Mouse (Mus musculus) forebrain, embryonic 16.5 days (tissue): ENCODE results near the gene Pced1b. TPM values are rescaled to one million over a fixed set of nuclear protein-coding genes. Genes with fewer than 3 reads are reported as not detected.
A peak's percentile ranks its signal among the peaks of the same experiment; 100 is the strongest.
"Not testable (repeated sequence)": the region's sequence is repeated elsewhere in the genome, so short reads cannot be mapped to it uniquely, and the experiment has no call there.

Experiments
- ATAC-seq: fragments of 200-750 bp; cut with Nextera tagmentation; 2 replicates; pipeline ENCODE4 v1.8.0; 2017; ENCODE audit warnings: mild to moderate bottlenecking, moderate library complexity
- H3K27ac ChIP-seq: fragments of 300-500 bp; sonication (generic); 2 replicates; pipeline ENCODE4 v1.5.1; 2014; ENCODE audit warnings: low read length, control low read depth
- H3K27me3 ChIP-seq: fragments of 300-500 bp; sonication (generic); replicated peaks from 2 replicates; pipeline ENCODE4 v1.6.1; 2014; ENCODE audit warnings: low read length; ENCODE audit not compliant: control insufficient read depth, insufficient read depth
- H3K36me3 ChIP-seq: fragments of 300-500 bp; sonication (generic); 2 replicates; pipeline ENCODE4 v1.6.1; 2014; ENCODE audit not compliant: control insufficient read depth, insufficient read depth
- H3K4me1 ChIP-seq: fragments of 300-500 bp; sonication (generic); replicated peaks from 2 replicates; pipeline ENCODE4 v1.6.1; 2014; ENCODE audit warnings: low read length; ENCODE audit not compliant: control insufficient read depth, insufficient read depth
- H3K4me2 ChIP-seq: fragments of 300-500 bp; sonication (generic); 2 replicates; pipeline ENCODE4 v1.6.1; 2014; ENCODE audit warnings: mild to moderate bottlenecking, low read length, control low read depth
- H3K4me3 ChIP-seq: fragments of 300-500 bp; sonication (generic); replicated peaks from 2 replicates; pipeline ENCODE4 v1.5.1; 2014; ENCODE audit warnings: mild to moderate bottlenecking, low read length, control low read depth
- H3K9ac ChIP-seq: fragments of 300-500 bp; sonication (generic); replicated peaks from 2 replicates; pipeline ENCODE4 v1.6.1; 2014; ENCODE audit warnings: low read depth, low read length, control low read depth
- H3K9me3 ChIP-seq: fragments of 300-500 bp; sonication (generic); 2 replicates; pipeline ENCODE4 v1.6.1; 2016; ENCODE audit warnings: low read length; ENCODE audit not compliant: control insufficient read depth
- WGBS: fragments of 180-500 bp; shearing (Covaris S2); extraction: QIAGEN DNeasy Blood & Tissue Kit; methylation state at CpG from one replicate; pipeline ENCODE4 v1.1.7; 2014; 5-methylcytosine and 5-hydroxymethylcytosine counted together
- polyA plus RNA-seq: library from polyadenylated mRNA; unstranded; fragments of >200 nt; fragmentation: Nextera tagmentation; extraction: Ambion mirVana; gene quantifications from 2 replicates; pipeline ENCODE4 v1.2.1, GENCODE M21; 2015

Gene Pced1b
- polyA plus RNA-seq, 1 experiment from 2014 or later: 4.3 TPM

DNA sequence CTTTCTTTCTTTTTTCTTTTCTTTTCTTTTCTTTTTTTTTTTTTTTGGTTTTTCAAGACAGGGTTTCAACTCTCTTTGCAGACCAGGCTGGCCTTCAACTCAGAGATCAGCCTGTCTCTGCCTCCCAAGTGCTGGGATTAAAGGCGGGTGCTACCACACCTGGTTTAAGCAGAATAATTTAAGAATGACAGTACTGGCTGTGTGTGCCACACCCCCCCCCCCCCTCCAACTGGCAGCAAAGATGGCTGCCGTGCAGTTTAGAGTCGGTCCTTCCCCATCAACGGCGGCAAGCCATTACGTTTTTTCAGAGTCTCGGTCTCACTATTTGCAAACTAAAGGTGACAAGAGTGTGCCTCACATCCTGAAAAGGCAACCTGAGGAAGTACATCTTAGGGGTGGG lies 124.0 kb downstream of the Pced1b start:
- no peak for ATAC-seq
- Histone ChIP-seq H3K27ac (no peak overlapping the region), H3K36me3 (no peaks in the 10 kb centered on the region), H3K27me3 (no peaks in the 10 kb centered on the region), H3K9me3 (no peaks in the 10 kb centered on the region), H3K9ac (no peak overlapping the region), H3K4me2 (no peak overlapping the region), H3K4me3 (no peak overlapping the region), H3K4me1 (no peaks in the 10 kb centered on the region)
- WGBS: 95% methylated on average over 7 of the region's 7 CpGs

DNA sequence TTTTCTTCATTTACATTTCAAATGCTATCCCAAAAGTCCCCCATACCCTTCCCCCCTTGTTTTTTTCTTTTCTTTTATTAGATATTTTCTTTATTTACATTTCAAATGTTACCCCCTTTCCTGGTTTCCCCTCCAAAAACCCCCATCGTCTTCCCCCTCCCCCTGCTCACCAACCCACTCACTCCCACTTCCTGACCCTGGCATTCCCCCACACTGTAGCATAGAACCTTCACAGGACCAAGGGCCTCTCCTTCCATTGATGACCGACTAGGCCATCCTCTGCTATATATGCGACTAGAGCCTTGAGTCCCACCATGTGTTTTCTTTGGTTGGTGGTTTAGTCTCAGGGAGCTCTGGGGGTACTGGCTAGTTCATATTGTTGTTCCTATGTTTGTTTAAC lies 125.1 kb downstream of the Pced1b start:
- H3K27me3 ChIP-seq, H3K36me3 ChIP-seq, H3K4me3 ChIP-seq, H3K27ac ChIP-seq, H3K4me1 ChIP-seq, ATAC-seq, H3K9ac ChIP-seq, H3K4me2 ChIP-seq, H3K9me3 ChIP-seq: not testable (repeated sequence)
- 50% methylated on average over 3 of the region's 3 CpGs for whole genome bisulfite sequencing

DNA sequence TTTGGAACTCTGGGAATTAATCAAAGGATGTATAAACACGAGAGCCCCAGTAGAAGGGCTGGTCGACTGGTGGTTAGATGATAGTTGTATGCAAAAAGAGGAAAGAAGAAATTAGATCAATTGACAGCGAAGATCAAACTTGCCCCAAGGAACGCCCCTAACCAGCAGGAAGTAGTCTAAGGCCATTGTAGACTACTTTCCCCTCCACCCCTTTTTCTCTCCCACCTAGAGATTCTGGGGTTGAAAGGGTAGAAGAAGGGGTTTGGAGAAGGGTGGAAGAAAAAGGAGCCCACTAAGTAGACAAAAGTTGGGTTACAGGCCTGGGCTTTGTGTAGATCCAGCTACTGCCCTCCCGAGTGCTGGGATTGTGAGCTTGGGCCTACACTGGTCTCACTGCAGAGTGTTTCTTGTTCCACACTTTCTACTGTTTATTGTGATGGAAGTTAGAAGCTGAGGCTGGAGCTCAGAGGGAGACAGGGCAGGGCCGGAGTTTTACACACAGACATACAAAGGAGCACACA lies 125.8 kb downstream of the Pced1b start:
- Histone ChIP-seq H3K9ac (no peak overlapping the region), H3K4me2 (no peak overlapping the region), H3K9me3 (no peaks in the 10 kb centered on the region), H3K36me3 (no peaks in the 10 kb centered on the region), H3K4me3 (no peak overlapping the region), H3K27me3 (no peaks in the 10 kb centered on the region), H3K4me1 (no peaks in the 10 kb centered on the region), H3K27ac (no peak overlapping the region)
- no peak for ATAC-seq
- WGBS: 38% methylated on average over 6 of the region's 6 CpGs

DNA sequence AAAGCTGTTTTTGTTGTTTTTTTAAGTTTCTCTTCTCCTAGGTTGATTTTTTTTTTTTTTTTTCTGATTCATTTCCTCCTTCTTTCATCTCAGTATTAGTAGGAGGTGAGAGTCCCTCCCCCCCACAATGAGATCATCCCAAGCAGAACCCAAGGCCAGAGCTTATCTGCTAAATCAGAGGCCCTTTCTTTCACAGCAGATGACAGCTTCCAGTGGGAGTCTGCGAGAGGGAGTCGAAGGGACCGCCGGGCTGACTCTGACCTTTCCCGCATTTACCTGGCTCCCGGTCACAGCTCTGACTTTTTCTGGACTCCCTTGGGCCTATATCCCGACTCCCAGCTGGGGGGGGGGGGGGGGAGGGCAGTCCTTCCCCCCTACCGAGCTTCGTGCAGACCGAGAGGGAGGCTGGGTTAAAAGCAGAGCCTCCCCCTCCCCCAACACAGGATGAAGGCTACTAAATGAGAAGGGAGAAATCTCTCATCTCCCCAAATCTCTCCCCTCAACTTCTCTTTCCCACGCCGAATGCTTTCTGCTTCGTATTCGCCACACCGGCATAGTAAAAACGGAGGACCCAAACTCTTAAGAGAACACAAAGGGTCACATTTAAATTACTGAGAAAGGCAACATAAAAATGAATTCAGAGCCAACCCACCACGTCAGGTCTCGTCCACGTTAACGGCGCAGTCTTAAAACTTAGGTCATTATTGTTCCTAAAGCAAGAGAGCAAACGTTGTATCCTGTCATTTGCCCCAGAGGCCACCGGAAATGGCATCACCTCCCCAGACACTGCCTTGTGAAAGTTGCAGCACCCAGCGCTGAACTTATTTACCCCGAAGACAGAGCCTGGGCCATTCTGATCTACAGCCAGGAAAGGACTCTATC lies 126.5 kb downstream of the Pced1b start:
- H3K36me3 ChIP-seq: no peaks in the 10 kb centered on the region
- ATAC-seq: no peak
- WGBS: 18% methylated on average over 25 of the region's 25 CpGs
- H3K4me3 ChIP-seq: peak overlapping the region; percentile 4; the same call in 1 of the 2 replicates
- H3K9ac ChIP-seq: peak overlapping the region; percentile 32; the same call in 1 of the 2 replicates
- H3K9me3 ChIP-seq: no peaks in the 10 kb centered on the region
- H3K27ac ChIP-seq: no peak overlapping the region
- H3K4me1 ChIP-seq: no peaks in the 10 kb centered on the region
- peak overlapping the region; percentile 36 for H3K4me2 ChIP-seq
- no peaks in the 10 kb centered on the region for H3K27me3 ChIP-seq

DNA sequence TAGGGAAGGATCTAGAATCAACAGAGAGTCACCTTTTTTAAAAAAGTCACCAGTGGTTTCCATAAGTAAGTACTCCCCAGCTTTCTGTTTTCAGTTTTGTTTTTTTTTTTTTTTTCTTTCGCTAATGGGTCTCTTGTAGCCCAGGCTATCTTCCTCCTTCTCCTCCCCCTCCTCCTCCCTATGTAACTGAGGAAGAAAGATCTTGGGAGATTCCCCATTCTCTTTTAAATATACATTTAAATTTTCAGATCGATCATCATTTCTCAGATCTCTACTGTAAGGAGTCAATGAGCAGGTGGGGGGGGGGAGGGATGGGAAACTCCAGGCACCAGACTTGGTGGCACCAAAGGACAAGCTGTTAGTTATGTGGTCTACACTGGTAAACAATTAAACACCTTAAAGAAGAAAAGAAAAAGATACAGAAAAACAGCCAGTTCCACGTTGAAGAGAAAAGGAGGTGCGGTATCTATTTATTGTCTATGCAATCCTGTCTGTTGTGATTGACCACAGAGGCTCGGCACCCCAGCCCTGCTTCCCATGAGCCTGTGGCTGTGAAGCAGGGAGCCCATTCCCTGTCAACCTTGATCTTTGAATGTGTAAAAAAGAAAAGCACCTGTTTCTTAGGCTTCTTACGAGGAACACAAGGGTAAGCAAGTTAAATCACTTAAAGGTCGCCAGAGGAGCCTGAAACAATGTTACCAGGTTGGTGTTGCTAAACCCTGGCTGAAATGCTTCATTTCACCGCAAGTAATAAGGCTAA lies 127.4 kb downstream of the Pced1b start:
- no peaks in the 10 kb centered on the region for H3K36me3 ChIP-seq
- no peak overlapping the region for H3K27ac ChIP-seq
- no peak overlapping the region for H3K9ac ChIP-seq
- 61% methylated on average over 8 of the region's 8 CpGs for WGBS
- no peak for ATAC-seq
- no peaks in the 10 kb centered on the region for H3K9me3 ChIP-seq
- H3K27me3 ChIP-seq: no peaks in the 10 kb centered on the region
- H3K4me2 ChIP-seq: no peak overlapping the region
- H3K4me1 ChIP-seq: no peaks in the 10 kb centered on the region
- H3K4me3 ChIP-seq: no peak overlapping the region

DNA sequence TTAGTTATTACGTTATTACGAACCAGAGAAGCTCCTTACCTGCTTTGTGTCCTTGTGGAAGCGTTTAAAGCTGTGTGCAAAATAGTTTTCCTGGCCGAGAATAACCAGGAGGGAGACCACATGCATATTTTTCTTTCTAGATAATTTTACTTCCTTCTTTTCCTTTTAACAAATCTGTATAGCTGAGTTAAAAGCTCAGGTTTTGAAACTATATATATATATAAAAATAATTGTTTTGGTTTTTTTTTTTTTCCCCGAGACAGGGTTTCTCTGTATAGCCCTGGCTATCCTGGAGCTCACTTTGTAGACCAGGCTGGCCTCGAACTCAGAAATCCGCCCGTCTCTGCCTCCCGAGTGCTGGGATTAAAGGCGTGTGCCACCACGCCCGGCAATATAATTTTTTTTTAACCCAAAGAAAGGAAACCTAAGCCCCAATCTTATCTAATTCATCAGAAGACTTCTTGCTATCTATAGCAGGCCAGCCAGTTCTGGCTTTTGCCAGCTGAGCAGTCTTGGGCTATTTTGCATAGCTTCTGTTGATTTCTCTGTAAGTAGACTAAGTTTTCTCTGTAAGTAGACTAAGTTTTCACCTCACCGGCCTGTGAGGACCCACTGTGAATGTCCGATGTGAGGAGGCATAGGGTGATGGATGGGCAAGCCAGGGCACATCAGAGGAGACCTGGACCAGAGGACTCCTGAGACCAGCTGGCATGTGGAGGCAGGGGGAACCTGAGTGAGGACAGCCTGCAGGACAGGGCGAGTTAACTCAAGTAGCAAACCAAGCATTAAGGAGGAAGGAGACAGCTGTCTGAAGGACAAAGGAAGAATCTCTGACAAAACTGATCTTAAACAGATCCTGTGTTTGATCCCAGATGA lies 128.2 kb downstream of the Pced1b start:
- Histone ChIP-seq H3K36me3 (no peaks in the 10 kb centered on the region), H3K4me2 (no peak overlapping the region), H3K4me1 (no peaks in the 10 kb centered on the region), H3K27ac (no peak overlapping the region), H3K27me3 (no peaks in the 10 kb centered on the region), H3K9ac (no peak overlapping the region), H3K9me3 (no peaks in the 10 kb centered on the region), H3K4me3 (no peak overlapping the region)
- 84% methylated on average over 15 of the region's 15 CpGs for WGBS
- ATAC-seq: no peak

DNA sequence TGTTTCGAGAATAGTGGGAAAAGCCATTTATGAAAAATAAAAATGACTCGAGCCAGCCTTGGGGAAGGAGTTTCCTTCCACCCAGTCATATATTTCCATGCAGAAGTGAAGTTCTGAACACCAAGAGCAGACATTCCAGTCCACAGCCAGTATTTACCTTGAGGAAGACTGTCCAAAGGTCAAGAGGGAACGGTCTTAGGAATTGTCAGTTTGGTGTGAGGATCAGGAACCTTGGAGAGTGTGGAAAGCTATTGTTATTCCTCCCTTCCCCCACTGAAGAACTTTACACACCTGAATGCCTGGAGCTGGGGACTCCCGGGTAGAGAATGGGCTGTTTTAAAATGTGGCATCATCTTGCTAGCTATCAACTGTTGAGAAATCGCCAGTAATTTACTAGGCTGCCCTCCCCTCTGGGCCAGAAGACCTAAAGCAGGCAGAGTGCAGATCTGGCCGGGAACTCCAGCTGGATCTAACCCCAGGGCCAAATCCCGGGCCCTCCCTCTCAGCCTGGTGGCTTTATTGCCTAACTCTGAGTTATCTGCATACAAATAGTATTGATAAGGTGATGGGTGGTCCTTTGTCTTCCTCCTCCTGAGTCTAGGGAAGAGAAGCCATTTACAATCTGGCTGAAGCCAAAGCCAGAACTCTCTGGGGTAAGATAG lies 129.3 kb downstream of the Pced1b start:
- ATAC-seq: no peak
- no peaks in the 10 kb centered on the region for H3K4me1 ChIP-seq
- H3K27me3 ChIP-seq: no peaks in the 10 kb centered on the region
- H3K27ac ChIP-seq: no peak overlapping the region
- H3K9me3 ChIP-seq: no peaks in the 10 kb centered on the region
- H3K9ac ChIP-seq: no peak overlapping the region
- no peak overlapping the region for H3K4me2 ChIP-seq
- H3K36me3 ChIP-seq: no peaks in the 10 kb centered on the region
- WGBS: 36% methylated on average over 7 of the region's 7 CpGs
- H3K4me3 ChIP-seq: no peak overlapping the region

DNA sequence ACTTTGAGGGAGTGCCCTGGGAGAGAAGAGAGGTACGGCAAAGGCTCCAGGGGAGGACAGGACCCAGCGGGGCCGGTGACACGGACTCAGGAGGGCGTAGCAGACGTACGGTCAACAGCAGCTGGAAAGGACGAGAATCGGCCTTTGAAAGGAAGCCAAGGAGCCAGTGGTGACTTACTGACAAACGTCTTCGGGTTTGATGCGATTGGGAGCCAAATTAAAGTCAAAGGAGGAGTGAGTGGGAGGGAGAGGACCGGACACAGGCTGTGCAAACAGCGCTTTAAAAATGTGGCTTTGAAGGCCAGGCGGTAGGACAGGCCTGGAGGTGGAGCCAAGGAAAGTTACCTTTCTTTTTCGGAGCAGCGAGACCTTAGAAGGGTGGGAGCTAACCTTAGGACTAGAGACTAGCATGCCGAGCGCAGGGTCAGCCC lies 129.9 kb downstream of the Pced1b start:
- ATAC-seq: no peak
- Histone ChIP-seq H3K4me3 (no peak overlapping the region), H3K9ac (no peak overlapping the region), H3K4me1 (no peaks in the 10 kb centered on the region), H3K36me3 (no peaks in the 10 kb centered on the region), H3K4me2 (no peak overlapping the region), H3K9me3 (no peaks in the 10 kb centered on the region), H3K27ac (no peak overlapping the region), H3K27me3 (no peaks in the 10 kb centered on the region)
- 23% methylated on average over 19 of the region's 19 CpGs for WGBS
